Mouse (Mus musculus) stomach, embryonic 14.5 days (tissue): ENCODE data around the gene Nup210l. TPM values are rescaled to one million over a fixed set of nuclear protein-coding genes. Genes with fewer than 3 reads are reported as not detected.

Source experiments
- ATAC-seq: fragments of 200-750 bp; cut with Nextera tagmentation; 2 replicates; pipeline ENCODE4 v1.8.0; 2017; ENCODE audit warnings: low read depth, moderate TSS enrichment; ENCODE audit not compliant: insufficient number of reproducible peaks, insufficient read depth, low FRiP score
- H3K27ac ChIP-seq: fragments of 300-500 bp; sonication (generic); 2 replicates; pipeline ENCODE4 v1.5.1; 2014; ENCODE audit warnings: mild to moderate bottlenecking, low read length, moderate library complexity, mixed read lengths
- H3K27me3 ChIP-seq: fragments of 300-500 bp; sonication (generic); 2 replicates; pipeline ENCODE4 v1.6.1; 2014; ENCODE audit warnings: low read length, control low read depth, mixed read lengths; ENCODE audit not compliant: control insufficient read depth, insufficient read depth
- H3K36me3 ChIP-seq: fragments of 300-500 bp; sonication (generic); 2 replicates; pipeline ENCODE4 v1.6.1; 2014; ENCODE audit warnings: mild to moderate bottlenecking, control low read depth, low read length, moderate library complexity, mixed read lengths; ENCODE audit not compliant: control insufficient read depth, insufficient read depth
- H3K4me1 ChIP-seq: fragments of 300-500 bp; sonication (generic); 2 replicates; pipeline ENCODE4 v1.6.1; 2014; ENCODE audit warnings: low read length, control low read depth, mixed read lengths; ENCODE audit not compliant: control insufficient read depth, insufficient read depth
- H3K4me2 ChIP-seq: fragments of 300-500 bp; sonication (generic); replicated peaks from 2 replicates; pipeline ENCODE4 v1.6.1; 2014; ENCODE audit warnings: low read depth, low read length, control low read depth
- H3K4me3 ChIP-seq: fragments of 300-500 bp; sonication (generic); 2 replicates; pipeline ENCODE4 v1.5.1; 2014; ENCODE audit warnings: low read depth, low read length, control low read depth
- H3K9ac ChIP-seq: fragments of 300-500 bp; sonication (generic); replicated peaks from 2 replicates; pipeline ENCODE4 v1.6.1; 2014; ENCODE audit warnings: low read depth, mild to moderate bottlenecking, control low read depth, low read length, moderate library complexity, mixed read lengths
- H3K9me3 ChIP-seq: fragments of 300-500 bp; sonication (generic); 2 replicates; pipeline ENCODE4 v1.6.1; 2016; ENCODE audit warnings: low read depth, low read length, control low read depth; ENCODE audit not compliant: control insufficient read depth
- WGBS: fragments of 180-500 bp; shearing (Covaris S2); extraction: QIAGEN DNeasy Blood & Tissue Kit; methylation state at CpG from one replicate; pipeline ENCODE4 v1.1.7; 2014; 5-methylcytosine and 5-hydroxymethylcytosine counted together
- polyA plus RNA-seq: library from polyadenylated mRNA; unstranded; fragments of >200 nt; fragmentation: Nextera tagmentation; extraction: Ambion mirVana; gene quantifications from 2 replicates; pipeline ENCODE4 v1.2.1, GENCODE M21; 2014

Gene Nup210l
- polyA plus RNA-seq, 1 experiment from 2014 or later, result 0.98 TPM

DNA sequence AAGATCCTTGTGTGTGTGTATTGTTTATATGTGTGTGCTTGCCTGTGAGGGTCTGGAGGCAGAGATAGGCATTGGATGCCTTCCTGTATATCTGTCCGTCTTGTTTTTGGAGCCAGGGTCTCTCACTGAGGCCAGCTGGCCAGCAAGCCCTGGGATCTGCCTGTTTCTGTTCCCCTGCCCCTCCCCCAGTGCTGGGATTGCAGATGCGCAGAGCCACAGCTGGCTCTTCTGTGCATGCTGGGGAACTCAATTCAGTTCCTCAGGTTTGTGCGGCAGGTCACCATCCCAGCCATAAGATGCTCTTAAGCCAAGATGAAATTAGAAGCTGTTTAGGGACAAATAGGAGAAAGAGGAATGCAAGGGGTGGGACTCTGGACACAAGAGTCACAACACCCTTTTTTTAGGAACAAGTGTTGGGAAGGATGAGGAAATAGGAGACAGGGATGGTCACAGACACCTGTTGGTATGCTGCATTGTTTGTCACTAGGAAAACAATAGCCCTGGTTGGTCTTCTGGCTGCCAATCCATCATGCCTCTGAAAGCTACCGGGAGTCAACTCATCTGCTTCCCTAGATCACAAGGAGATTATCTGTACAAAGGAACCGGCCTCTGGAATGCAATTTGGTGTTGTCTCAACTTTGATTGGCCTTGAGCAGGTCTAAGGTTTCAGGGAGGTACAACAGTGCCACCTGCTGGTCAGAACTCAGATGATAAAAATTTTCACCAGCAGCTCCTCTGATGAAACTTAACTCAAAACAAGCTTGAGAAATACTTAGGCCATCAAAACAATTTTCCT, 26.8 kb upstream of the Nup210l start:
- Histone ChIP-seq H3K4me3 (no peak overlapping the region), H3K27ac (no peak overlapping the region), H3K36me3 (no peaks in the 10 kb centered on the region; the same call in 1 of the 2 replicates), H3K4me2 (0 out of 2 replicates have a peak overlapping the region, but pooled peaks have one; percentile 3), H3K9me3 (no peaks in the 10 kb centered on the region), H3K9ac (no peak overlapping the region), H3K27me3 (no peaks in the 10 kb centered on the region), H3K4me1 (peaks cover 14% of the 10 kb centered on the region; the same call in 1 of the 2 replicates)
- WGBS, result 14% methylated on average over 5 of the region's 5 CpGs
- no peak for ATAC-seq

DNA sequence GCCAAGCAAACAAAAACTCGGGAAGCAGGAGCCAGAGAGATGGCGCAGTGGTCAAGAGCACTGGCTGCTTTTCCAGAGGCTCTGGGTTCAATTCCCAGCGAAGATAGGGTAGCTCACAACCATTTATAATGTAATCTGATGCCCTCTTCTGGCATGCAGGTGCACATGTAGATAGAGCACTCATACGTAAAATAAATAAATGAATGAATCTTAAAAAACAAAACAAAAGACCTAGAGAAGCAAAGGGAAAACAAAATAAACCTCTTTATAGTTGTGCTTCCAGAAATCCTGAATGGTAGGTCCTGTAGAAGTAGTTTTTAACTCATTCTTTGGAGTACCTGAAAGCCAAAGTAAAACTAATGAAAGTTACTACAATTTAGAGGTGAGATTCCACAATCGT, 25.7 kb upstream of the Nup210l start:
- Histone ChIP-seq H3K36me3 (no peaks in the 10 kb centered on the region; the same call in 1 of the 2 replicates), H3K27ac (no peak overlapping the region)

DNA sequence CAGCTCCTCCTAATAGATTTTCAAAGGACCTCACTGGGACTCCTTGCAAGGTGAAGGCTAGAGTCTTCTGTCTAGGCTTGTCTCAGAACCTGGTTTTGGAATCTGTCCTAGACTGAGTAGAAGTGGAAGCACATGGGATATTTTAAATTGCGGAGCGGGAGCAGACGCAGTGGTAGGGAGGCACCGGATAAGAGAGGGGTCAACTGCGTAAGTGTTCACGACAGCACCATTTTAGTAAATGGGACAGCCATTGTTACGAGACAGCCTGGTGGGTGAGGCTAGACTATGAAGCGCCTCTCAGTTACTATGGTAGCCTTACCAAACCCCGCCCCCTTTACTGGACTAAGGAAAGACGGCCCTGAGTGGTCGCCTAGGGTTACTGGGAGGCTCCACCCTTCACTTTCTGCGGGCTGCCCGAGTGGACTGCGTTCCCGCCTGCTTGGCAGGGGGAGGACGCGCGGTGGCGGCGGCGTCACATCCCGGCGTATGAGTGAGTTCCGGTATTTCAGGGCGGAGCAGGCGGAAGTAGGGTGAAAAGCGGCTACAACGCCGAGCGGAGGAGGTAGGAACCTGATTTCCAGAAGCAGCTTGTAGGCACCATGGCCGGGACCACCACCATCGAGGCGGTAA, 24.7 kb upstream of the Nup210l start:
- peak; percentile 95 for ATAC-seq
- under 1% methylated on average over 33 of the region's 33 CpGs for WGBS
- H3K27ac ChIP-seq, result peak overlapping the region; percentile 97
- no peaks in the 10 kb centered on the region for H3K9me3 ChIP-seq
- H3K27me3 ChIP-seq, result no peaks in the 10 kb centered on the region
- H3K4me2 ChIP-seq, result peak overlapping the region; percentile 73
- H3K9ac ChIP-seq, result peak overlapping the region; percentile 76
- peak overlapping the region; percentile 72 for H3K4me3 ChIP-seq
- H3K4me1 ChIP-seq, result peaks cover 32% of the 10 kb centered on the region
- no peaks in the 10 kb centered on the region; the same call in 1 of the 2 replicates for H3K36me3 ChIP-seq

More for the DNA sequence above, 25.7 kb upstream of the Nup210l start:
- Histone ChIP-seq H3K27me3 (no peaks in the 10 kb centered on the region), H3K4me2 (no peak overlapping the region), H3K9ac (no peak overlapping the region), H3K9me3 (no peaks in the 10 kb centered on the region), H3K4me3 (no peak overlapping the region), H3K4me1 (peaks cover 21% of the 10 kb centered on the region)
- no peak for ATAC-seq
- 39% methylated on average over 5 of the region's 5 CpGs for WGBS

DNA sequence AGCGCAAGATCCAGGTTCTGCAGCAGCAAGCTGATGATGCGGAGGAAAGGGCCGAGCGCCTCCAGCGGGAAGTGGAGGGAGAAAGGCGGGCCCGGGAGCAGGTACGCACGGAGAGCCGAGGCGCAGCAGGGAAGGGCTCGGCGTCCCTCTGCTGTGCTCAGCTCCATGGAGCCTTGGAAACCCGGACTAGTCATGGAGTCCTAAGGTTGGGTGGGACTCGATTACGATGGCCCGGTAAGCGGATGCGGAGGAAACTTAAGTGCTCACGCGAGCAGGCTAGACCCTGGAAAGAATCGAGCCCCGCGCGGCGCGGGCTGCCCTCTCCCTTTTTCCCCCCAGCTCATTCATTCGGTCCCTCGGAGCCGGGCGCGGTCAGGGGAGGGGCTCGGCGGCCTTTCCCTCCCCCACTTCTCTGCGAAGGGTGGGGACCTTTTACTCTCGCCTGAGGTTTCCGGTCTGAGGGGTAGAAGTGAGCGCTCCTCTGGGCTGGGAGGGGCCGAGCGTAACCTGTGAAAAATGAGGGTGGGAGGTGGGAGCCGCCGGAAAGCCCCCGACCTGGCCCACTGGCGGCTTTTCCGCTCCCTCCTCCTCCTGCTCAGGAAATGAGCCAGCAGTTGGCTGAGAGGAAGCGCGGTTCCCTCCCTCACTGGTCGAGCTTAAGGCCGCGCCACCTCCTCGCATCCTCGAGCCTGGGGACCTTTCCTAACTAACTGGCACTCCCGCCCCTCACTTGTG, 24.0 kb upstream of the Nup210l start:
- ATAC-seq, result peak; percentile 62
- Histone ChIP-seq H3K4me3 (peak overlapping the region; percentile 72), H3K27ac (peak overlapping the region; percentile 97), H3K36me3 (no peaks in the 10 kb centered on the region; the same call in 1 of the 2 replicates), H3K4me2 (peak overlapping the region; percentile 73), H3K9me3 (no peaks in the 10 kb centered on the region), H3K4me1 (peaks cover 38% of the 10 kb centered on the region), H3K27me3 (no peaks in the 10 kb centered on the region), H3K9ac (peak overlapping the region; percentile 76)
- under 1% methylated on average over 53 of the region's 53 CpGs for WGBS

DNA sequence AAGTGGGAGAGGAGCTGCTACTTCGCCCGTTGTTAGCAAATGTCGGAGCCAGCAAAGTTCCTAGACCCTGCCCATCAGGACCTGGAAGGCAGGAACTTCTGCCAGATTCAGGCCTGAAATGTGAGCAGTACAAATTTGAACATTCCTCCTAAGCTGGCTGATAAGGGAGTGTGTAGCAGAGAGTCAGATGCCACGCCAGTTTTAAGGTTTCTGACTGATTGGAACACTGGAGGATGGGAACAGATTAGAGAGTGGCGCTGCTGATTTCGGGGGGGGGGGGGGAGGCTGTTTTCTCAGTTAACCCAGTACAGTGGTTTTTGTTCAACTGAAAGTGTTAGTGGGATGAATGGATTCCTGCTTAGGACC, 23.5 kb upstream of the Nup210l start:
- Histone ChIP-seq H3K27me3 (no peaks in the 10 kb centered on the region), H3K4me3 (peak overlapping the region; percentile 72), H3K36me3 (no peaks in the 10 kb centered on the region; the same call in 1 of the 2 replicates), H3K4me2 (peak overlapping the region; percentile 73), H3K9ac (peak overlapping the region; percentile 76), H3K27ac (peak overlapping the region; percentile 97), H3K4me1 (peaks cover 41% of the 10 kb centered on the region), H3K9me3 (no peaks in the 10 kb centered on the region)
- 0% methylated on average over 6 of the region's 6 CpGs for WGBS
- ATAC-seq, result no peak

DNA sequence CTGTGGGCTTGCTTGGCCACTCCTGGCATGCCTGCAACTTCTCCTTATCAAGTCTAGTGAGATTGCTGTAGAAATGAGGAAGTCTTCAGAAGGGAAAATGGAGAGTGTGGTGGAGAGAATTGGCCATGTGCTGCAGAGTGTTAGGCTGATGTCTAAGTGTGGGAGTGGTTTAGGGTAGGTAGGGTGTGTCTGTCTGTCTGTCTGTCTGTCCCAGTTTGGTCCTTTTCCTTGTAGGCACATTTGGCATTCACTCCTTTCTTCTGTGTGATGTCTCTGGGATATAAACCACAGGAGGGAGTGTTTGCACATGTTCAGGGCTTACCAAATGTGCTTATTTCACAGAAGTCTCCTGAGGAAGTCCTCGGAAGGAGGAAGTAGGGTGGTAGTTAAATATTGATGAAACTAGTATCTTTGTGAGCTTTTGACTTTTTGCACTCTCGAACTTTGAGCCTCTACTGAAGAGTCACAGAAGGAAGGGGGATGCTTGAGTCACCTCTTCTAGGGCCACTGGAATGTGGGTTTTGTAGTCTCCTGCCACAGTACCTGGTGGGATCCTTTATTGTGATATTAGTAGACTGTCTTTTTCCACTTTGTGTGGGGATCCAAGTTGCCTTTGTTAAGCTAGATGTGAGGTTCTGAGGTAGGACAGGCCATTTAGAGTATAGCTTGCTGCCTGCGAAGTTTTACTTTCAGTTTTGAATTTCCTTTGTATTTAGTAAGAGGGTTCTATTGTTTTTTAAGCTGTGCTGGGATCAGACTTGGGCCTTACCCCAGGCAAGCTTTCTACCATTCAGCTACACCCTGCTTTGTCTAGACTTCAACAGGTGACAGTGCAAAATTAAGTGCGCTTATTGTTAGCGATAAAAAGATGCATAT, 22.3 kb upstream of the Nup210l start:
- Histone ChIP-seq H3K9me3 (no peaks in the 10 kb centered on the region), H3K9ac (peak overlapping the region; percentile 2; the same call in 1 of the 2 replicates), H3K27me3 (no peaks in the 10 kb centered on the region), H3K4me3 (peak overlapping the region; percentile 72; the same call in 1 of the 2 replicates), H3K4me2 (peak overlapping the region; percentile 73), H3K4me1 (peaks cover 41% of the 10 kb centered on the region), H3K36me3 (peaks cover 2% of the 10 kb centered on the region; the same call in 1 of the 2 replicates), H3K27ac (peak overlapping the region; percentile 84)
- 57% methylated on average over 5 of the region's 5 CpGs for WGBS
- ATAC-seq, result no peak

DNA sequence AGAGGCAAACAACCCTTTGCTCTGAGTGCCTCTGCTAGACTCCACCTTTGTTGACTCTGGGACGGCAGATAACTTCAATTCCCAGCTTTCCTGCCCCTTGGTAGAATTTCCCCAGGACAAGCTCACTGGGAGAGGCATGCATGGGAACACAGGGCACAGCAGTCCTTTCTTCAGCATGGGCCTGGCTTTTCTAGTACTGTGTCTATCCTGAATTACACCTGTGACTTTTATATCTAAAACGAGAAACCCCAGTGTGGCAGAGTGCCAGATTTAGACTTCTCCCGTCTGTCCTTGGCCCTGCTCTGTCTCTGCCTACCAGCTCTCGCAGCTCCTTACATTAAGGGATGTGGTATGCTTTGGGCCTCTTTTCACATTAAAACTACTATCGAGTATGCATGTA, 20.9 kb upstream of the Nup210l start:
- no peak for ATAC-seq
- 41% methylated on average over 5 of the region's 5 CpGs for WGBS
- H3K27ac ChIP-seq, result peak overlapping the region; percentile 84; the same call in 1 of the 2 replicates
- H3K4me2 ChIP-seq, result peak overlapping the region; percentile 73
- H3K36me3 ChIP-seq, result peaks cover 8% of the 10 kb centered on the region; the same call in 1 of the 2 replicates
- H3K9ac ChIP-seq, result peak overlapping the region; percentile 14; the same call in 1 of the 2 replicates
- H3K9me3 ChIP-seq, result no peaks in the 10 kb centered on the region
- no peaks in the 10 kb centered on the region for H3K27me3 ChIP-seq
- no peak overlapping the region for H3K4me3 ChIP-seq
- peaks cover 35% of the 10 kb centered on the region for H3K4me1 ChIP-seq
